Mouse (Mus musculus) stomach, postnatal 0 days (tissue): ENCODE measurements around the gene Ywhah.

Source experiments
- CTCF ChIP-seq: IDR thresholded peaks from 2 replicates; pipeline ENCODE4 v1.5.1; 2016; ENCODE audit warnings: antibody characterized with exemption, low read depth, mild to moderate bottlenecking, moderate library complexity
- EP300 ChIP-seq: optimal IDR thresholded peaks from 2 replicates; pipeline ENCODE3; 2016; ENCODE audit warnings: antibody characterized with exemption

DNA sequence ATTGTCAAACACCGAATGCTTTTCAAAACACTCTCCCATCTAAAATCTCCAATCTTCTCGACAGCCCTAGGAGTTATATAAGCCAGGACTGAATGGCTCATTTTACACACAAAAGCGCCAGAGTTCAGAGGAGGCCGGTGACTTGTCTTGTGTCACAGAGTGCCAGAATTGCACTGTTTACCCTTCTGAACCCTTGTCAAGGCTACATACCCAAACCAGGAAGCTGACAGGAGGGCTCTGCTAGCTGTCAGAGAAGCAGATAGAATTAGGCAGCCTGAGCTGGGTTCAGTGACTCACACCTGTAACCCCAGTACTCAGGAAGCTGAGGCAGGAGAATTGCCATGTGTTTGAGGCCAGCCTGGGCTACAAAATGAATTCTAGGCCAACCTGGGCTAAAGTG lies 11.2 kb upstream of the Ywhah start:
- TF ChIP-seq CTCF = no peak
- TF ChIP-seq EP300 = no peak
